Mouse (Mus musculus): ENCODE results near the gene Uhrf1bp1l. TPM values are rescaled to one million over a fixed set of nuclear protein-coding genes. Genes with fewer than 3 reads are reported as not detected.

Uhrf1bp1l gene
- total and polyA plus RNA-seq, 3 experiments: 14.6 to 80.9 (median 71.5) TPM

- DNase-seq: no peak
Measured at GRCm38 (mm10) chr10:89745666-89746020, 852 bp downstream of the Uhrf1bp1l start.

DNA sequence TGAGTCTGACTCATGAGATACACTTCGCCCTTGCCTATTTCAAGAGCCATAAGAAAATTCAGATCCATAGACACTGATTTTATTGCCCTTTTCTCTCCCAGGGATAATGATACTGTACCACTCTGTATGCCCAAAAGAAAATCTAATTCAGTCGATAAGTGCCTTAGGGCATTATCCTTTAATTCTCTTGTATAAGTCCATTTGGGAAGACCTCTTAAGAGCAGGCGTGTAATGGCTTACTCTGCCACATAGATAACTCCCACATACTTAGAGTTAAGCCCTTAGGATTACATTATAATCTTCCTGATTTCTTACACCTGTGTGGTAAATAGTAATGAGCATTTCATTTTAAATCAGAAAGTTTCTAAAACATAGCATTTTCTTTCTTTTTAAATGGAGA, 1.8 kb downstream of the Uhrf1bp1l start:
- no peak for DNase-seq

DNA sequence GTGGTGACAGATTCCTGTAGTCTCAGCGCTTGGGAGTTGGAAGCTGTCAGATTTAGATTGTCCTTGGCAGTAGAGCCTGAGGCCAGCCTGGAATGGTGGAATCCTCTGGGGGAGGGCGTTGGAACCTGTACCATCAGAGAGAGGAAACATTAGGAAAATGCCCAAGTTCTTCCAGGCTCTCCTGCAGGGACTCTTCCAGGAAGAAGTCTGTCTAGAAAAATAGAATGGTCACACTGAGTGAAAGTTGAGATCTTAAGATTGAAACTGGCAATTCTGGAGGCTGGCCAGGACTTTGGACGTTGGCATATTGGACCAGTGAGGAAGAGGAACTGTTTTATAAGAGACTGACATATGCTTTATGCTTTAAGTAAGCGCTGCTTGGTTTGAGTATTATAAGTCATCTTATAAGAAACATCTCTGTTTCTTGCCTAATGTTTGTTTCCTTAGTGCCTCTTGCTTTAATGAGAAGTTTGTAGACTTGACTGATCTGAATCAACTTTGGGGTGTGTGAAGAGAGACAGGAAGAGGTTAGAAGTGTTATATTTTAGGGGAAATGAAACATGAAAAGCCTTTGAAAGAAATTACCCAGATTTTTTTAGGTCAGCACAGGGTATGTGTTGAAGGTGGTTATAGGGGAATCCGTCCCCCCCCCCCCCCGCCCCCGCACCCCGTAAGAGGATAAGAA, 2.6 kb downstream of the Uhrf1bp1l start:
- DNase-seq: no peak

DNA sequence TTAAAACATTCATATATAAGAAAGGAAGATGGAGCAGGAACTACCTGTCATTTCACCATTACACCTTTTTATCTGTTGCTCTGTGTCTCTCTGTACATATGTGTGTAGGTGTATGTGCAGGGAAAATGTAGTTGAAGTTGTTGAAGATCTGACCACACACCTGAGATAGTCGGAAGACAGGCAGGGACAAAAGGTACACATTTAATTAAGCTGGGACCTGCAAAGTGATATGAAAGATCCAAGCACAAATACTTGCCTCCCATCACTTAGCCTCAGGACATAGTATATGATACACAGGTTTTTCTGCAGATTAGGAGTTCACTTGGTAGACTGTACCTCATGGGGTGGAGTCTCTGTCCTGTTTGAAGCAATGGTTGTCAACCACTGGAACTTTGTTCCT, 3.1 kb downstream of the Uhrf1bp1l start:
- no peak for DNase-seq

DNA sequence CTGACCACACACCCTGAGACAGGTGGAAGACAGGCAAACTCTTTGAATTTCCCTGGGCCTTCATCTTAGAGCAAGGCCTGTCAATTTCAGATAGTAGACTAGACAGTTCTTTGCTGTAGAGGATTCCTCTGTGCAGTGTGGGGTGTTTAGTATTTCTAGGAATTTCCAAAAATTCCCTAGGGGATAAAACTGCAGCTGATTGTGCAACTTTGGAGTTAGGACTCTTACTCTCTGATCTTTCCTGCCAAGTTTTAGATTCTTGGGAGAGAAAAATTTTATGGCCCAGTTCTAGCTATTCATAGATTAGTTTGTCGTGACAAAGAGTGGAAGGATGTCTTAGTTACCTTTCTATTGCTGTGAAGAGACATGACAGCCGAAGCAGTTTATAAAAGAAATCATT, 3.8 kb downstream of the Uhrf1bp1l start:
- DNase-seq: no peak

- no peak for DNase-seq
Measured at GRCm38 (mm10) chr10:89751069-89751468, 6.3 kb downstream of the Uhrf1bp1l start.

DNA sequence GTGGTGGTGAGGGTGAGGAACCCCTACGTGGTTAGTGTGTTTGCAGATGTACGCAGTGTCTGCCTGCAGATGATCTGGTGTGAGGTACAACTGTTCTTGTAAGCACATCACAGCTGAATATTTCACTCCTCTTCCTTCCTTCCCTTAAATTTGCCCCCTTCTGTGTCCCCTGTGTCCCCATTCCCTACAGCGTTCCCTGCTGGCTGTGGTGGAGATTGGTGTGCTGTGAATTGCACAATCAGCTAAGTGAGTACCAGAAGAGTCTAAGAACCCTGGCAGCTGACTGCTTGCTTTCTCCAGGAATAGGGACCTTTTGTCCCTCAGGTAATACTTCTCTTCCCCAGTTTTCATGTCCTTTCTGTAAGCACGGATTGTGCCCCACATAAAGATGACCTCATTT, 10.4 kb downstream of the Uhrf1bp1l start:
- no peak for DNase-seq

GRCm38 (mm10) chr10:89760772-89761171, 16.0 kb downstream of the Uhrf1bp1l start:
- DNase-seq: no peak

GRCm38 (mm10) chr10:89764457-89765121, 19.8 kb downstream of the Uhrf1bp1l start:
- DNase-seq: no peak

GRCm38 (mm10) chr10:89765790-89766714, 21.3 kb downstream of the Uhrf1bp1l start:
- DNase-seq: no peak

- DNase-seq: no peak
Measured at GRCm38 (mm10) chr10:89768352-89769020, 23.7 kb downstream of the Uhrf1bp1l start.

GRCm38 (mm10) chr10:89769096-89769495, 24.3 kb downstream of the Uhrf1bp1l start:
- no peak for DNase-seq

GRCm38 (mm10) chr10:89771894-89772293, 27.1 kb downstream of the Uhrf1bp1l start:
- DNase-seq: no peak

GRCm38 (mm10) chr10:89776029-89776428, 31.2 kb downstream of the Uhrf1bp1l start:
- no peak for DNase-seq

DNA sequence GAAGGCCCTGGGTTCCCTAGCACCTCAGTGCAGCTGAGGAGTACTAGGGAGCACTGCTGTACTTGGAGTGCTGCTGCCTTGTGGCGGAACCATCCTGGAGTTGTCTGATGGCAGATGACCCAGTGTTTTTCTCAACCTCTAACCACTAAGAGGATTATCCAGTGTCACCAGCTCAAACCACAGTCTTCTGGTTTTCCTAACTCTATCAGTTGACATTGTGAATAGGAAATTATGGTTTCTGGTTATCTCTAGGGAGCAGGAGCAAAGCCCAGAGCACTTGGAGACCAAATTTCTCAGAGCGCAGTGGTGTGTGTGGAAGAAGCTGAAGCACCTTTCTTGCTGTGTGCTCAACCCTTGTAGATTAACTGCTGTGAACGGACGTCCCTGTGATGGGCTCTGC, 47.1 kb downstream of the Uhrf1bp1l start:
- DNase-seq: no peak

DNA sequence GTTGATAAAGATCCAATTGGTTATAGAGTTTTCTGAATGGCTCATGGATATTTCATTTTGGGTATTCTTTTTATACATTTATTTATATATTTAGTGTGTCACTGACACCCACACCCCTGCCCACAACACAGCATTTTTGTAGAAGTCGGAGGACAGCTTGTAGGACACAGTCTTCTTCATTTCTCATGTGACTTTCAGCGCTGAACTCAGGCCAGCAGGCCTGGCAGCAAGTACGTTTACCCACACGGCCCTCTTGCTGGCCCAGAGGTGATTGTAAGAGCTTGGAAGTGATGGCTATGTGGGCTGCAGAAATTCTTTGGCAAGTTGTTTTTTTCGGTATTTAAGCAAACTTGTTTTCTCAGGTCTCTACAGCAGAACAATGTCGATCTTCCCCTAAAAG, 49.3 kb downstream of the Uhrf1bp1l start:
- no peak for DNase-seq

GRCm38 (mm10) chr10:89819146-89819545, 74.4 kb downstream of the Uhrf1bp1l start:
- DNase-seq: no peak

- DNase-seq: peak; percentile 39
Measured at GRCm38 (mm10) chr10:89823906-89824305, 79.1 kb downstream of the Uhrf1bp1l start.

- DNase-seq: no peak
Measured at GRCm38 (mm10) chr10:89826896-89827295, 82.1 kb downstream of the Uhrf1bp1l start.

DNA sequence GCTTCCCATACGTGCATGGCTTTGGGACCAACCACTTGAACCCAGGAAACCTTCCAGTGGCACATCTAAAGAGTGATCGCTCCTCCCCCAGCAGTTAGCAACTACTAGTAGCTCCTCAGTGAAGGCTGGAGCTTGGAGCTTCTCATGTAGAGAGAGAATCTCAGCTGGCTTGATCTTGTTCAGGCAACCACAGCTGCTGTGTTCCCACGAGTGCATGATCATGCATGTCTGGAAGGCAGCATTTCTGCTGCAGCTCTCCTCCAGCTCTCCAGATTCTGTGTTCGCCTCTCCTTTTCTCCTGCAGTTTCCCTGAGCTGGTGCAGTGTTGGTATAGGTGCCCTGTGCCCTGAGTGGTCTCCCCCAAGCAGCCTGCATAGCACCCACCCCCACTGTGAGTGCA, 87.5 kb downstream of the Uhrf1bp1l start:
- DNase-seq: no peak

- DNase-seq: no peak
Measured at GRCm38 (mm10) chr10:89833166-89833565, 88.4 kb downstream of the Uhrf1bp1l start.

DNA sequence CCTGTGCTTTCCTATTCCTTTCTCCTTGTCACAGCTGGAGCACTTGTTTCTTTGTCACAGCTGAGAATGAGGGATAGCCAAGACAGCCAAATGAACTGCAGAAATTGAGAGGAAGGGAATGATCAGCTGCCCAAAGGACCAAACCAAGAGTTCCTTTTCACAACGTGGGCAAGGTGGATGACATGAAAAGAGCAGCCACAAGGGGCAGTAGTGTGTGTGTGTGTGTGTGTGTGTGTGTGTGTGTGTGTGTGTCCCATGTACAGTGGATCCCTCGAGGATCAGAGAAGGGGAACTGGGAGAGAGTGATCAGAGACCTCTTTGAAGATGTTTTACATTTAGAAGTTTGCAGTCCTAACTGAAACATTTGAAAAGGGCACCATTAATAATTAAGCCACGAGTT, 92.7 kb downstream of the Uhrf1bp1l start:
- DNase-seq: no peak

All from adrenal gland, adult 2 months (tissue).